Mouse (Mus musculus) embryonic facial prominence, embryonic 15.5 days (tissue): Measurements from ENCODE around the gene Snx5. TPM values are rescaled to one million over a fixed set of nuclear protein-coding genes. Genes with fewer than 3 reads are reported as not detected.

Source experiments
- ATAC-seq: fragments of 200-750 bp; cut with Nextera tagmentation; 2 replicates; pipeline ENCODE4 v1.8.0; 2017; ENCODE audit warnings: low read depth, moderate TSS enrichment; ENCODE audit not compliant: insufficient number of reproducible peaks, low FRiP score, low TSS enrichment
- H3K27ac ChIP-seq: fragments of 300-500 bp; sonication (generic); replicated peaks from 2 replicates; pipeline ENCODE4 v1.5.1; 2015; ENCODE audit warnings: mild to moderate bottlenecking, inconsistent platforms
- H3K27me3 ChIP-seq: fragments of 300-500 bp; sonication (generic); 2 replicates; pipeline ENCODE4 v1.6.1; 2015; ENCODE audit warnings: inconsistent platforms
- H3K36me3 ChIP-seq: fragments of 300-500 bp; sonication (generic); 2 replicates; pipeline ENCODE4 v1.6.1; 2015; ENCODE audit warnings: mild to moderate bottlenecking, inconsistent platforms
- H3K4me1 ChIP-seq: fragments of 300-500 bp; sonication (generic); 2 replicates; pipeline ENCODE4 v1.6.1; 2015; ENCODE audit warnings: inconsistent platforms
- H3K4me2 ChIP-seq: fragments of 300-500 bp; sonication (generic); replicated peaks from 2 replicates; pipeline ENCODE4 v1.6.1; 2015; ENCODE audit warnings: mild to moderate bottlenecking, inconsistent platforms
- H3K4me3 ChIP-seq: fragments of 300-500 bp; sonication (generic); replicated peaks from 2 replicates; pipeline ENCODE4 v1.5.1; 2015; ENCODE audit warnings: mild to moderate bottlenecking, inconsistent platforms
- H3K9ac ChIP-seq: fragments of 300-500 bp; sonication (generic); 2 replicates; pipeline ENCODE4 v1.6.1; 2015; ENCODE audit warnings: inconsistent platforms
- H3K9me3 ChIP-seq: fragments of 300-500 bp; sonication (generic); replicated peaks from 2 replicates; pipeline ENCODE4 v1.6.1; 2016; ENCODE audit warnings: inconsistent platforms
- WGBS: fragments of 180-500 bp; shearing (Covaris S2); methylation state at CpG from one replicate; pipeline ENCODE4 v1.1.7; 2015; 5-methylcytosine and 5-hydroxymethylcytosine counted together
- polyA plus RNA-seq: library from polyadenylated mRNA; unstranded; fragments of >200 nt; fragmentation: Nextera tagmentation; extraction: Ambion mirVana; gene quantifications from 2 replicates; pipeline ENCODE4 v1.2.1, GENCODE M21; 2015

The Snx5 gene
- polyA plus RNA-seq, 1 experiment from 2014 or later: 110 TPM

- Histone ChIP-seq H3K4me1 (peaks cover 8% of the 10 kb centered on the region; the same call in 1 of the 2 replicates), H3K27ac (peak overlapping the region; percentile 12; the same call in 1 of the 2 replicates), H3K9me3 (no peaks in the 10 kb centered on the region), H3K4me3 (no peak overlapping the region), H3K36me3 (no peaks in the 10 kb centered on the region), H3K27me3 (no peaks in the 10 kb centered on the region), H3K4me2 (no peak overlapping the region), H3K9ac (no peak overlapping the region)
- WGBS: 36% methylated on average over 9 of the region's 9 CpGs
- no peak for ATAC-seq
Measured at GRCm38 (mm10) chr2:144215601-144216000, 55.1 kb downstream of the Snx5 start.

GRCm38 (mm10) chr2:144215195-144215594, 55.5 kb downstream of the Snx5 start:
- H3K9ac ChIP-seq: no peak overlapping the region

DNA sequence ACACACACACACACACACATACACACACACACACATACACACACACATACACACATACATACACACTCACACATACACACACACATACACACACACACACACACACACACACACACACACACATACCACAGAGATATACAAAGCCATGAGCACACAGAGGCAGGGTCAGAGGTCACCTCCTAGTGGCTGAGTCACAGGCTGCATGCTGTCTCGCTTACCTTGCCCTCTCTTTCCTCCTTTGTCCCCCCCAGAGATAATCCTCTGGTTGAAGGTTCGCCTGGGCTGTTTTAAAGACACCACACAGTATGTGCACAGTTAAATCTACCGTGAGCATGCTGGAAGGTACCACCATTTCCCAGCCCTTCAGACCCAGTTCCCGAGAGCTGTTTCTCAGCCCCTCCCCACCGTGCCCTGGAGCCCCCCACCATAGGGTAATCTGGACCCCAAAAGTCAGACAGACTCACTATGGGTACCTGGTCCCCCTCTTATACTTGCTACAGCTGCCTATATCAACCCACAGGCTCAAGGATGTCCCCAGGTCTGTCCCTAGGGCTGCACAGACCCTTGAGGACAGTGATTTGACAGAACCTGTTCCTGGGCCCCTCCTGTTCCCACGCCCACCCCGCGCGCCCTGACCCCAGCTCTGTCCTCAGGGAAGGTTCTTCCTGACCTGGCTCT, 56.1 kb downstream of the Snx5 start:
- peak overlapping the region; percentile 12; the same call in 1 of the 2 replicates for H3K27ac ChIP-seq
- no peaks in the 10 kb centered on the region for H3K9me3 ChIP-seq
- no peak overlapping the region for H3K4me3 ChIP-seq
- H3K4me2 ChIP-seq: no peak overlapping the region
- no peak for ATAC-seq
- no peaks in the 10 kb centered on the region for H3K27me3 ChIP-seq
- WGBS: 57% methylated on average over 9 of the region's 9 CpGs
- H3K4me1 ChIP-seq: peaks cover 8% of the 10 kb centered on the region; the same call in 1 of the 2 replicates
- no peaks in the 10 kb centered on the region for H3K36me3 ChIP-seq
- H3K9ac ChIP-seq: no peak overlapping the region

More at GRCm38 (mm10) chr2:144215195-144215594, 55.5 kb downstream of the Snx5 start:
- H3K27ac ChIP-seq: peak overlapping the region; percentile 12; the same call in 1 of the 2 replicates
- no peaks in the 10 kb centered on the region for H3K9me3 ChIP-seq
- H3K4me2 ChIP-seq: no peak overlapping the region
- no peaks in the 10 kb centered on the region for H3K36me3 ChIP-seq
- WGBS: 6% methylated on average over 7 of the region's 7 CpGs
- peaks cover 8% of the 10 kb centered on the region; the same call in 1 of the 2 replicates for H3K4me1 ChIP-seq
- H3K4me3 ChIP-seq: no peak overlapping the region
- ATAC-seq: no peak
- no peaks in the 10 kb centered on the region for H3K27me3 ChIP-seq

GRCm38 (mm10) chr2:144213803-144214202, 56.9 kb downstream of the Snx5 start:
- Histone ChIP-seq H3K27ac (no peak overlapping the region), H3K27me3 (no peaks in the 10 kb centered on the region), H3K4me3 (no peak overlapping the region), H3K4me2 (no peak overlapping the region), H3K9me3 (no peaks in the 10 kb centered on the region), H3K9ac (no peak overlapping the region), H3K36me3 (no peaks in the 10 kb centered on the region), H3K4me1 (peaks cover 8% of the 10 kb centered on the region; the same call in 1 of the 2 replicates)
- WGBS: 79% methylated on average over 6 of the region's 6 CpGs
- no peak for ATAC-seq

DNA sequence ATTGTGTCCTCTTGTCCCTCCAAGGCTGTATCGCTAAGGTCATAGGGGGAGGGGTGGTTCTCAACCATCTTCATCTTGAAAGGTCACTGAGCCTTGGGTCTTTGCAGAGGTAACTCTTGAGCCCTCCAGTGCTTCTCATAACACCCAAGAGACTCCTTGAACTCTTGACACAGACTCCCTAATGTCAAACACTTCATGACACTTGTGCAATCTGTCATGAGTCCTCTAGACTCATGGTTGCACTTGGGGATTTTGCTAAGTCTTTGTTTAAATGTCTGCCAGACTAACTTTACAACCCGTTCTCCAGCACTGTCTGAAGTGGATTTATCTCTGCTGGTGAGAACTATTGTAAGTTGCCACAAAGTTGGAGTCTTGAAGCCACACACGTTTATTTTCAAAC, 61.3 kb downstream of the Snx5 start:
- WGBS: 86% methylated on average over 3 of the region's 3 CpGs
- ATAC-seq: no peak
- no peaks in the 10 kb centered on the region for H3K9me3 ChIP-seq

DNA sequence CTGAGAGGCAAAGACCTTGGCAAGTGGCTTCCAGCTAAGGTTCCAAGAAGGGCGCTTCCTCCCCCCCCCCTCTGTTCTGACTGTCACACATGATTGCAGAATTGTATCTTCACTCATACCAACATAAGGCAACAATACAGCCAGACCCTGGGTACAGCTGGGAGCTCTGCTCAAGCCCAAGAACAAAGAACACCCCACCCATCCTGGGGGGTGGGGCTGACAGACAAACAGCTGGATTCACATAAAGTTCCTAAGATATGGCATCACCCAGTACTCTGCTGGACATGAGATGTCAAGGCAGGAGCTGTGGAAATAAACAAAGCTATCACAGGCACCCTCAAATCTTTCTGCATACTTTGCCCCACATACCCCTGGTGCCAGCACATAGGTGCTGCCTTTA, 63.3 kb downstream of the Snx5 start:
- Histone ChIP-seq H3K4me2 (no peak overlapping the region), H3K27me3 (no peaks in the 10 kb centered on the region), H3K36me3 (no peaks in the 10 kb centered on the region), H3K9me3 (no peaks in the 10 kb centered on the region), H3K4me1 (0 out of 2 replicates have a peak, but pooled peaks cover 6% of the 10 kb centered on the region), H3K4me3 (no peak overlapping the region), H3K9ac (no peak overlapping the region), H3K27ac (no peak overlapping the region)
- ATAC-seq: no peak
- 82% methylated on average over 1 of the region's 1 CpGs for WGBS

More for the DNA sequence above, 61.3 kb downstream of the Snx5 start:
- no peaks in the 10 kb centered on the region for H3K36me3 ChIP-seq
- no peak overlapping the region for H3K9ac ChIP-seq
- H3K27ac ChIP-seq: no peak overlapping the region
- H3K27me3 ChIP-seq: no peaks in the 10 kb centered on the region
- no peak overlapping the region for H3K4me2 ChIP-seq
- 0 out of 2 replicates have a peak, but pooled peaks cover 6% of the 10 kb centered on the region for H3K4me1 ChIP-seq
- no peak overlapping the region for H3K4me3 ChIP-seq

DNA sequence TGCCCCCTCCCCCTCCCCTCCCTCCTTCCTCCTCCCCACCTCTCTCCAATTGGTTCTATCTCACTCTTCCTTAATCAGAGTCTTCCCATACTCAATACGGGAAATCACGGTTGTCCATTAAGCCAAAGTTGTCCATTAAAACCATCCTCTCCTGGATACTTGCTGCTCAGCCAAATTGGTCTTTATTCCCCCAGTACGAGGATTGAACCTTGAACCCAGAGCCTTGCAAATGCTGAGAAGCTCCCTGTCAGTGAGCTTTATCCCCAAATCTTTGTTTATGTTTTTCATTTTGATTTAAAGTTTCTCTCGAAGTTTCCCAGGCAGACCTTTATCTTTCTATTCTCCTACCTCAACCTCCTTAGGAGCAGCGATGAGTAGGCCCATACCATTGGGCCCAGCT, 67.7 kb downstream of the Snx5 start:
- ATAC-seq: no peak
- H3K27ac ChIP-seq: no peak overlapping the region

DNA sequence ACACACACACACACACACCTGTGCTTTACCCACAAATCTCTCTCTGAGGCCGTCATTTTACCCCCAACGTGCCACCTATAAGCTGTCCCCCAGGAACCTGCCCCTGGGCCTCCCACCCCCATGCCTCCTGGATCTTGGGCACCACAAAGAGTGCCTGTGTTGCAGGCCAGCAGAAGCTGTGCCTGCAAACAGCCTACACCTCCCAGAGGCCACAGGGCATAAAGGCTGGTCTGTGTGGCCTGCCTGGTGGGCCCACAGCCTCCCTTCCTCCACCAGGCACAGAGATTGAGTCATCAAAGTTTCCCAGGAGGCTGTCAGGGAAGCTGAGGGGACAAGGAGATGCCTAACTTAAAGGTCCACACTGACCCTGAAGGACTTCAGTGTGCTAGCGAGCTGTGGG, 68.1 kb downstream of the Snx5 start:
- Histone ChIP-seq H3K4me3 (no peak overlapping the region), H3K36me3 (no peaks in the 10 kb centered on the region), H3K4me2 (no peak overlapping the region), H3K27ac (no peak overlapping the region), H3K4me1 (no peaks in the 10 kb centered on the region), H3K9me3 (no peaks in the 10 kb centered on the region), H3K9ac (no peak overlapping the region), H3K27me3 (no peaks in the 10 kb centered on the region)
- no peak for ATAC-seq
- 52% methylated on average over 3 of the region's 3 CpGs for WGBS

More for the DNA sequence above, 67.7 kb downstream of the Snx5 start:
- Histone ChIP-seq H3K4me1 (0 out of 2 replicates have a peak, but pooled peaks cover 3% of the 10 kb centered on the region), H3K9me3 (no peaks in the 10 kb centered on the region), H3K36me3 (no peaks in the 10 kb centered on the region), H3K9ac (no peak overlapping the region), H3K4me2 (no peak overlapping the region), H3K4me3 (no peak overlapping the region), H3K27me3 (no peaks in the 10 kb centered on the region)
- WGBS: 76% methylated on average over 5 of the region's 5 CpGs

- 59% methylated on average over 4 of the region's 4 CpGs for WGBS
- H3K36me3 ChIP-seq: no peaks in the 10 kb centered on the region
- H3K4me1 ChIP-seq: no peaks in the 10 kb centered on the region
- no peak overlapping the region for H3K4me3 ChIP-seq
- ATAC-seq: no peak
- H3K9me3 ChIP-seq: no peaks in the 10 kb centered on the region
- H3K27me3 ChIP-seq: no peaks in the 10 kb centered on the region
- H3K4me2 ChIP-seq: no peak overlapping the region
- no peak overlapping the region for H3K27ac ChIP-seq
- no peak overlapping the region for H3K9ac ChIP-seq
Measured at GRCm38 (mm10) chr2:144202151-144202550, 68.6 kb downstream of the Snx5 start.

Other genes starting within 250 kb of the Snx5 start
- not detected in 2 replicates for gene Banf2, start 237.8 kb downstream of the Snx5 start, polyA plus RNA-seq
- gene Mgme1, start 243 bp downstream of the Snx5 start, polyA plus RNA-seq: 17.9 and 18.6 TPM in 2 replicates
- 3.3 and 4.4 TPM in 2 replicates for gene Ovol2, start 61.2 kb upstream of the Snx5 start, polyA plus RNA-seq
- 35.7 and 42.3 TPM in 2 replicates for gene Kat14, start 98.1 kb upstream of the Snx5 start, polyA plus RNA-seq
- 0.79 and 2.2 TPM in 2 replicates for gene Pet117, start 98.1 kb upstream of the Snx5 start, polyA plus RNA-seq